Comparison of ENCODE assay signal across 19 mouse cellular contexts in the genomic region with DNA sequence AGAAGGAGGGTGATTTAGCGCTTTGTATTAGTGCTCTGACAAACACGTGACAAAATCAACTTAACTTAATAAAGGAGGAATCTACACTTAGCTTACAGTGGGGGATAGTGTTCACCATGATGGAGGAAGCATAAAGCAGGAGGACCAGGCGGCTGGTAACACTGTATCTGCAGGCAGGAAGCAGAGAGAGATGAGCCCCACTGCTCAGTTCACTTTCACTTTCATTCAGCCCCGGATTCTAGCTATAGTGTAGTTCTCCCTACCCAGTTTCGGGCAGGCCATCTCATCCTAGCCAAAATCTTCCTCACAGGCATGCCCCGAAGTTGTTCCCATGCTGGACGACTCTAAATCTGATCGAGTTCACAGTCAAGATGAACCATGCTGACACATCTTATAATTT.
A peak's percentile ranks its signal among the peaks of the same experiment; 100 is the strongest.
DNase-seq lines count a peak whose midpoint lies in the region; ATAC-seq and TF ChIP-seq lines count a peak whose summit lies in the region.
"Had no signal": no experiment of that assay in that cellular context is flagged by ENCODE, and none has a peak within 500 bp of the region (broad histone marks: within the 10 kb centered on the region; RNA-seq: fewer than 3 reads in every experiment).

No protein-coding gene starts in this region.

- H3ac ChIP-seq in myocyte (ENCODE audit: control insufficient read depth, insufficient read length), result no peak overlapping the region

- TF ChIP-seq POLR2A in myocyte (IDR thresholded peaks at IDR 0.05; ENCODE audit: insufficient read length, low read depth), result no peak

- no peaks in the 10 kb centered on the region for H3K36me3 ChIP-seq in myocyte (ENCODE audit: control insufficient read depth, insufficient read depth)
- H3K36me3 ChIP-seq: forebrain, embryonic 12.5 days; liver, embryonic 13.5 days; stomach, embryonic 15.5 days had no signal

- no peak overlapping the region for H3K4me3 ChIP-seq in myocyte
- H3K4me3 ChIP-seq: forebrain, embryonic 12.5 days; liver, embryonic 13.5 days; stomach, embryonic 15.5 days had no signal

- ATAC-seq in common myeloid progenitor, adult 5-6 weeks (replicated peaks; ENCODE audit: low read depth, poor library complexity, severe bottlenecking), result peak; percentile 79; the same call in 1 of the 2 replicates
- ATAC-seq: intestine, postnatal 0 days had no signal

- no peaks in the 10 kb centered on the region for H3K79me2 ChIP-seq in myocyte (ENCODE audit: control insufficient read depth, insufficient read depth)

- peak overlapping the region; percentile 24 for H3K4me2 ChIP-seq in myocyte (ENCODE audit: low read depth)
- H3K4me2 ChIP-seq: forebrain, embryonic 12.5 days; heart, embryonic 11.5 days; hindbrain, embryonic 14.5 days; liver, embryonic 13.5 days; stomach, embryonic 15.5 days had no signal

- H3K27me3 ChIP-seq in myocyte (ENCODE audit: control insufficient read depth, insufficient read depth, insufficient read length), result no peaks in the 10 kb centered on the region
- H3K27me3 ChIP-seq: liver, embryonic 13.5 days; stomach, embryonic 15.5 days had no signal

- DNase-seq in 416B (ENCODE audit: low read depth), result peak; percentile 35
- peak; percentile 72 for DNase-seq in CD4-positive helper T cell, adult 2 months (ENCODE audit: low read depth, low spot score)
- DNase-seq in kidney, adult 18-20 months, result no peak
- DNase-seq in layer of hippocampus, adult 9-10 months (ENCODE audit: low spot score), result no peak
- DNase-seq in Muller cell, postnatal 12 days (ENCODE audit: inconsistent ontology term), result no peak
- DNase-seq: adrenal gland, adult 2 months; cerebellum, postnatal 10 days; gastrocnemius, postnatal 25 days; heart, postnatal 14 days; kidney, postnatal 10 days; liver, embryonic 13.5 days; right cerebral cortex, postnatal 4 days had no signal

TF ChIP-seq in myocyte, 11 proteins besides CTCF, POLR2A, EP300 and RAD21:
- TF ChIP-seq E2F4 (IDR thresholded peaks at IDR 0.05; ENCODE audit: insufficient read depth) (no peak), CEBPB (IDR thresholded peaks at IDR 0.05; ENCODE audit: insufficient read depth, poor library complexity, severe bottlenecking) (no peak), POLR2AphosphoS2 (IDR thresholded peaks at IDR 0.05; ENCODE audit: insufficient read length, low read depth) (no peak), REST (IDR thresholded peaks at IDR 0.05; ENCODE audit: insufficient read depth, insufficient read length) (no peak), TCF12 (IDR thresholded peaks at IDR 0.05; ENCODE audit: insufficient read depth, poor library complexity, severe bottlenecking) (no peak), TCF3 (IDR thresholded peaks at IDR 0.05; ENCODE audit: insufficient read length, low read depth) (no peak), USF1 (IDR thresholded peaks at IDR 0.05; ENCODE audit: low read depth) (no peak), MYOD1 (IDR thresholded peaks at IDR 0.05; ENCODE audit: control insufficient read depth in 1 of 3, insufficient read length in 2 of 3, low read depth in 2 of 3) (no peak), SRF (IDR thresholded peaks at IDR 0.05; ENCODE audit: control insufficient read depth, insufficient read length, low read depth) (no peak), MYOG (IDR thresholded peaks at IDR 0.05; ENCODE audit: control insufficient read depth in 1 of 3, insufficient read depth in 1 of 3, insufficient read length in 2 of 3, low read depth in 2 of 3) (no peak), MAX (IDR thresholded peaks at IDR 0.05; ENCODE audit: low read depth) (no peak)

Comparison
In these comparisons a context has a peak if more than half of its experiments do, and no peak if none do; other contexts are left out.
1. DNase-seq: peak in 416B (single experiment) and CD4-positive helper T cell, adult 2 months (single experiment); none in kidney, adult 18-20 months (single experiment), layer of hippocampus, adult 9-10 months (single experiment) and Muller cell, postnatal 12 days (single experiment).